Mouse (Mus musculus) kidney, adult 2 months (tissue): ENCODE data around the gene D630003M21Rik. TPM values are rescaled to one million over a fixed set of nuclear protein-coding genes. Genes with fewer than 3 reads are reported as not detected.

ENCODE experiments used
- DNase-seq: peaks from one replicate; pipeline ENCODE4 v3.0.0; 2021
- H3K27ac ChIP-seq: fragments of 200-500 bp; 2 replicates; pipeline ENCODE4 v1.5.1; 2012; ENCODE audit warnings: low read depth, low read length, control low read depth, inconsistent platforms; ENCODE audit not compliant: insufficient read depth
- H3K27me3 ChIP-seq: fragments of 200-500 bp; replicated peaks from 2 replicates; pipeline ENCODE4 v1.6.1; 2012; ENCODE audit warnings: mild to moderate bottlenecking, moderate library complexity, low read length, inconsistent platforms; ENCODE audit not compliant: control insufficient read depth, insufficient read depth
- H3K36me3 ChIP-seq: fragments of 200-500 bp; 2 replicates; pipeline ENCODE4 v1.6.1; 2012; ENCODE audit warnings: mild to moderate bottlenecking, moderate library complexity, low read length, inconsistent platforms; ENCODE audit not compliant: control insufficient read depth, insufficient read depth
- H3K4me1 ChIP-seq: fragments of 200-500 bp; 2 replicates; pipeline ENCODE4 v1.6.1; 2011; ENCODE audit warnings: low read length; ENCODE audit not compliant: control insufficient read depth, insufficient read depth
- H3K4me3 ChIP-seq: fragments of 200-500 bp; 2 replicates; pipeline ENCODE4 v1.5.1; 2011; ENCODE audit warnings: mild to moderate bottlenecking, low read depth, low read length, control low read depth; ENCODE audit not compliant: insufficient read depth
- CTCF ChIP-seq: fragments of 200-500 bp; conservative IDR thresholded peaks from 2 replicates; pipeline ENCODE4 v1.5.1; 2011; ENCODE audit warnings: low read depth, mild to moderate bottlenecking, control low read depth, low read length, moderate library complexity, mixed read lengths; ENCODE audit not compliant: insufficient read depth, insufficient read length
- POLR2A ChIP-seq: fragments of 200-500 bp; IDR thresholded peaks from one replicate; pipeline ENCODE4 v1.6.1; 2011; ENCODE audit warnings: low read depth, low read length, control low read depth
- WGBS: fragments of 180-500 bp; shearing (Covaris S2); methylation state at CpG from one replicate; pipeline ENCODE4 v1.1.7; 2018; 5-methylcytosine and 5-hydroxymethylcytosine counted together
- polyA plus RNA-seq: library from polyadenylated mRNA; depleted of rRNA; stranded (reverse); fragments of >200 nt; gene quantifications from 2 replicates; pipeline ENCODE4 v1.2.3, GENCODE M21; 2012

Gene D630003M21Rik
- polyA plus RNA-seq, 1 experiment = 2.0 TPM

DNA sequence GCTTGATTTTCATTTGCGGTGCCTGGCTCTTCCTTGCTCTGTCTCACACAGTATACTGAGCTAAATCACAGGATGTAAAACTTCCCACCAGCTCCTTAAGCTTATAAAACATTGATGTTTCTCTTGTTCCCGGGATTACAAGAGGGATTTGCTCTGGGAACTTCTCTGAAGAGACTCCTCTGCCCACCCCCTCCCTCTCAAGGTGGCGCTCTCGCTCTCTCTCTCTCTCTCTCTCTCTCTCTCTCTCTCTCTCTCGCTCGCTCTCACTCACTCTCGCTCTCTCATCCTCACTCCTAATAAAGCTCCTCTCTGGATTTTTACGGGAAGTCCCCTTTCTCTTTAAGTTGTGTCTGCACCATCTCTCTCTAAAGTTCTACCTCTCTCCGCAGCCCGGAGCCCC, 18.1 kb downstream of the D630003M21Rik start:
- Histone ChIP-seq H3K36me3 (no peaks in the 10 kb centered on the region), H3K27ac (no peak overlapping the region), H3K4me1 (peaks cover 19% of the 10 kb centered on the region; the same call in 1 of the 2 replicates), H3K4me3 (no peak overlapping the region), H3K27me3 (no peaks in the 10 kb centered on the region)
- DNase-seq = no peak
- WGBS = 39% methylated on average over 10 of the region's 10 CpGs
- TF ChIP-seq POLR2A (no peak), CTCF (no peak)

- TF ChIP-seq POLR2A = no peak
- no peak for TF ChIP-seq CTCF
- Histone ChIP-seq H3K4me3 (no peak overlapping the region), H3K27me3 (no peaks in the 10 kb centered on the region), H3K27ac (no peak overlapping the region), H3K4me1 (peaks cover 15% of the 10 kb centered on the region; the same call in 1 of the 2 replicates), H3K36me3 (no peaks in the 10 kb centered on the region)
- DNase-seq = no peak
- 67% methylated on average over 4 of the region's 4 CpGs for WGBS
Observed at GRCm38 (mm10) chr2:158210503-158210902, 18.5 kb downstream of the D630003M21Rik start.

GRCm38 (mm10) chr2:158209776-158210175, 19.2 kb downstream of the D630003M21Rik start:
- H3K4me3 ChIP-seq = no peak overlapping the region
- WGBS = 49% methylated on average over 9 of the region's 9 CpGs
- no peak overlapping the region for H3K27ac ChIP-seq
- no peaks in the 10 kb centered on the region for H3K27me3 ChIP-seq
- H3K36me3 ChIP-seq = no peaks in the 10 kb centered on the region
- TF ChIP-seq POLR2A (no peak), CTCF (no peak)
- peaks cover 10% of the 10 kb centered on the region; the same call in 1 of the 2 replicates for H3K4me1 ChIP-seq
- no peak for DNase-seq

- no peak overlapping the region for H3K27ac ChIP-seq
- WGBS = 4% methylated on average over 12 of the region's 12 CpGs
- TF ChIP-seq CTCF (peak; percentile 99), POLR2A (no peak)
- 0 out of 2 replicates have a peak, but pooled peaks cover 5% of the 10 kb centered on the region for H3K4me1 ChIP-seq
- no peaks in the 10 kb centered on the region for H3K27me3 ChIP-seq
- peak; percentile 82 for DNase-seq
- H3K36me3 ChIP-seq = no peaks in the 10 kb centered on the region
- H3K4me3 ChIP-seq = no peak overlapping the region
Observed at GRCm38 (mm10) chr2:158207848-158208247, 21.2 kb downstream of the D630003M21Rik start.

DNA sequence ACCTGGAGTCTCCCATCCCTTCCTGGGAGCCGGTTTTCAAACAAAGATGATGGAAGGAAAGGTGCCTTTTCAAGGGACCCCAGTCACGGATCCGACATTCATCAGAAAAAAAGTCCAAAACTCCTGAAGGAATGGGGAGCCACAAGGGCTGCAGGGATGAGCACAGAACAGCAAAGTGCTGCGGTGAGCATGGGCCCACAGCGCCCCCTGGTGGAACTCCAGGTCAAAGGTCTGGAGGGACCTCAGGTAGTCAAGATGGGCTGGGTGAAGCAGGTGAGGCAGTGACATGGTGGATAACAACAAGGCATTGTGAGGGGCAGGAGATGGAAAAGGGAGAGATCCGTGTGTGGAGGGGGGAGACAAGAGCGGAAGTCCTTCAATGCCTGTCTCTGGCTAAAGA, 24.9 kb downstream of the D630003M21Rik start:
- Histone ChIP-seq H3K36me3 (no peaks in the 10 kb centered on the region), H3K27ac (no peak overlapping the region), H3K27me3 (no peaks in the 10 kb centered on the region), H3K4me1 (0 out of 2 replicates have a peak, but pooled peaks cover 2% of the 10 kb centered on the region), H3K4me3 (no peak overlapping the region)
- TF ChIP-seq POLR2A (no peak), CTCF (peak; percentile 98)
- DNase-seq = peak; percentile 79
- WGBS = 14% methylated on average over 7 of the region's 7 CpGs

- Histone ChIP-seq H3K4me1 (0 out of 2 replicates have a peak, but pooled peaks cover 2% of the 10 kb centered on the region), H3K4me3 (no peak overlapping the region), H3K27ac (no peak overlapping the region), H3K36me3 (no peaks in the 10 kb centered on the region), H3K27me3 (no peaks in the 10 kb centered on the region)
- no peak for DNase-seq
- no peak for TF ChIP-seq POLR2A
- TF ChIP-seq CTCF = no peak
- 93% methylated on average over 4 of the region's 4 CpGs for WGBS
Observed at GRCm38 (mm10) chr2:158203686-158204085, 25.3 kb downstream of the D630003M21Rik start.

GRCm38 (mm10) chr2:158199281-158199680, 29.7 kb downstream of the D630003M21Rik start:
- Histone ChIP-seq H3K4me1 (0 out of 2 replicates have a peak, but pooled peaks cover 2% of the 10 kb centered on the region), H3K27ac (no peak overlapping the region), H3K27me3 (no peaks in the 10 kb centered on the region), H3K36me3 (no peaks in the 10 kb centered on the region), H3K4me3 (no peak overlapping the region)
- WGBS = 43% methylated on average over 3 of the region's 3 CpGs
- TF ChIP-seq POLR2A = no peak
- TF ChIP-seq CTCF = no peak
- DNase-seq = peak; percentile 58

DNA sequence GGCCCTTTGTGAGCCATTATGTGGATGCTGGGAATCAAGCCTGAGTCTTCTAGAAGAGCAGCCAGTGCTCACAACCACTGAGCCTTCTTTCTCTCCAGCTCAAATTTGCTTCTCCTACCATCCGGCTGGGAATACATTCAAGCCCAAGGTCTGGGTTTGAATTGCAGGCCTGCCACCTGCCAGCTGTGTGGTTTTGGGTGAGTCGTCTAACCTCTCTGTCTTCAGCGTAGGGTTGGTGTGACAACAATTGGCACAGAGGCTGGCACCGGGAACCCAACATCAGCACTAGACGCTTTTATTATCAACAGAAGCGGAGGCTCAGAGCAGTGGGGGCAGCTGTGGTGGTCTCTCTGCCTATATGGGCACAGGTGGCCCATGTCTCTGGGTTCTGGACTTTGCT, 30.2 kb downstream of the D630003M21Rik start:
- Histone ChIP-seq H3K4me1 (0 out of 2 replicates have a peak, but pooled peaks cover 2% of the 10 kb centered on the region), H3K4me3 (no peak overlapping the region), H3K27me3 (no peaks in the 10 kb centered on the region), H3K27ac (no peak overlapping the region), H3K36me3 (no peaks in the 10 kb centered on the region)
- 92% methylated on average over 6 of the region's 6 CpGs for WGBS
- TF ChIP-seq CTCF = no peak
- TF ChIP-seq POLR2A = no peak
- DNase-seq = no peak
